Mouse (Mus musculus): ENCODE measurements around the gene Tmem43. TPM values are rescaled to one million over a fixed set of nuclear protein-coding genes. Genes with fewer than 3 reads are reported as not detected.

Gene Tmem43
- polyA plus RNA-seq, 1 experiment from 2014 or later = 52.7 TPM

DNA sequence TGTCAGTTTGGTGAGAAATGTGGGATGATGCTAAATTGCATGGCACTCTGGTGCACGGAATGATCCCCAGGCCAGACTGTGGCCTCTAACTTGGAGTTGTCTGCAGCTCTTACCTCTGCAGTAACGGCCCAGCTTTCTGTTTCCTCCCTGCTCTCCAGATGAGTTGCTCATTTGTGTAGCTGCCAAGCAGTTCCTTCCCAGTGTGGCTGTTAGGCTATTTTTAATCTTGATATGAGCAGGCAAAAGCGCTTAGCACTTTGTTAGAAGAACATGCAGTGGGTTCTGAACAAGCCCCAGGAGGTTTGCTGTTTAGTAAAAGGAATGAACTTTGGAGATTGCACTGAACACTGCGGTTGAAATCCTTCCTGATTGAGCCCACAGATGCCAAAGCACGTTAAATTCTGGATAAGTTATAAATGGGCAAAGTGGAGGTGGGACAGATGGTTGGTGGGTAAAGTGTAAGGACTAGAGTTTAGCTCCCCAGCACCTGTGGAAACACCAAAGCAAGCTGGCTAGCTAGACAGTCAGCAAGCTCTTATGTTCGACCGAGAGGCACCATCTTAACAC lies 45.0 kb downstream of the Tmem43 start:
- Histone ChIP-seq H3K4me3 (ENCODE audit: low read depth, low read length) (no peak overlapping the region), H3K27ac (ENCODE audit: low read length) (no peak overlapping the region), H3K4me2 (replicated peaks; ENCODE audit: low read depth, low read length) (no peak overlapping the region), H3K4me1 (ENCODE audit: control insufficient read depth, insufficient read depth, low read length) (peaks cover 11% of the 10 kb centered on the region), H3K36me3 (ENCODE audit: control insufficient read depth, insufficient read depth, low read length) (peaks cover 53% of the 10 kb centered on the region), H3K27me3 (ENCODE audit: control insufficient read depth, insufficient read depth, low read length) (no peaks in the 10 kb centered on the region), H3K9me3 (ENCODE audit: control insufficient read depth, low read depth, low read length) (no peaks in the 10 kb centered on the region), H3K9ac (replicated peaks; ENCODE audit: low read depth, low read length) (no peak overlapping the region)
- ATAC-seq (ENCODE audit: insufficient number of reproducible peaks, insufficient read depth, low FRiP score, low read depth) = no peak
- WGBS = 91% methylated on average over 7 of the region's 7 CpGs

DNA sequence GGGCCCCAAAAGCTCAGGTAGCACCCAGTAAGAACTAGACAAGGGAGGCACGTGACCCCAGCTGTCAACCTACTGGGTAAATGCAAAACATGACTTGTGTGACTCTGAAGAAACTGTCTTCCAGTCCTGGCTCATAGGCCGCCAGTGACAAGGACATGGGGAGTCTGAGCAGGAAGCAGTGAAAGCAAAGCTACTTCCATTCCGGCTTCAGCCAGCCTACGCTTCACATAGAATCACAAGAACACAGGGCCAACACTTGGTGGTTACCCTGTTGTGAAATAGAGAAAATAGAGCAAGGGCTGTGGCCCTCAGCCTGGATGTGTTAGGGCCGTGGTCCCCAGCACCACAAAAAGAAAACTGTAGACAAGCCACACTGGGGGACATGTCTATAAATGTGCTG lies 49.3 kb downstream of the Tmem43 start:
- Histone ChIP-seq H3K9me3 (ENCODE audit: control insufficient read depth, low read depth, low read length) (no peaks in the 10 kb centered on the region), H3K4me2 (replicated peaks; ENCODE audit: low read depth, low read length) (no peak overlapping the region), H3K9ac (replicated peaks; ENCODE audit: low read depth, low read length) (no peak overlapping the region), H3K27ac (ENCODE audit: low read length) (no peak overlapping the region), H3K27me3 (ENCODE audit: control insufficient read depth, insufficient read depth, low read length) (no peaks in the 10 kb centered on the region), H3K4me3 (ENCODE audit: low read depth, low read length) (no peak overlapping the region), H3K4me1 (ENCODE audit: control insufficient read depth, insufficient read depth, low read length) (no peaks in the 10 kb centered on the region), H3K36me3 (ENCODE audit: control insufficient read depth, insufficient read depth, low read length) (peaks cover 54% of the 10 kb centered on the region)
- 97% methylated on average over 5 of the region's 5 CpGs for WGBS
- no peak for ATAC-seq (ENCODE audit: insufficient number of reproducible peaks, insufficient read depth, low FRiP score, low read depth)

DNA sequence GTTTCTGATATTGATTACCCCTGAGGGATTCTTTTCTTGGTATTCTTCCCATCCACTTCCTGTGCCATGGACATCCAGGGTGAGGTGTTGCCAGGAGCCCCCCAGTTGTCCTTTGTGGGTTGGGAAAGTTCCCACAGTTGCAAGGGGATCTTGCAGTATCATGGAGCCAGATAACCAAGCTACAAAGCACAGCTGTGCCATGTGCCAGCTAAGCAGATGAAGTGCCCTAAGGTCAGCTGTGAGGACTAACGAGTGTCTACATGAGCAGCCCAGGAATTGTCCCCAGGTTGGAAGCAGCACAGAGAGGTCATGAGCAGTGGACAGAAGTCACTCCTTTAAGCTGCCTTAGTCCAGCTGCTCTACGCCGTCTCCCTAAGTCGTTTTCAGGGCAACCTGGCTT lies 52.0 kb downstream of the Tmem43 start:
- Histone ChIP-seq H3K9ac (replicated peaks; ENCODE audit: low read depth, low read length) (no peak overlapping the region), H3K4me2 (replicated peaks; ENCODE audit: low read depth, low read length) (no peak overlapping the region), H3K27ac (ENCODE audit: low read length) (no peak overlapping the region), H3K27me3 (ENCODE audit: control insufficient read depth, insufficient read depth, low read length) (no peaks in the 10 kb centered on the region), H3K9me3 (ENCODE audit: control insufficient read depth, low read depth, low read length) (no peaks in the 10 kb centered on the region), H3K4me3 (ENCODE audit: low read depth, low read length) (no peak overlapping the region), H3K36me3 (ENCODE audit: control insufficient read depth, insufficient read depth, low read length) (peaks cover 32% of the 10 kb centered on the region), H3K4me1 (ENCODE audit: control insufficient read depth, insufficient read depth, low read length) (no peaks in the 10 kb centered on the region)
- WGBS = 80% methylated on average over 4 of the region's 4 CpGs
- ATAC-seq (ENCODE audit: insufficient number of reproducible peaks, insufficient read depth, low FRiP score, low read depth) = no peak

DNA sequence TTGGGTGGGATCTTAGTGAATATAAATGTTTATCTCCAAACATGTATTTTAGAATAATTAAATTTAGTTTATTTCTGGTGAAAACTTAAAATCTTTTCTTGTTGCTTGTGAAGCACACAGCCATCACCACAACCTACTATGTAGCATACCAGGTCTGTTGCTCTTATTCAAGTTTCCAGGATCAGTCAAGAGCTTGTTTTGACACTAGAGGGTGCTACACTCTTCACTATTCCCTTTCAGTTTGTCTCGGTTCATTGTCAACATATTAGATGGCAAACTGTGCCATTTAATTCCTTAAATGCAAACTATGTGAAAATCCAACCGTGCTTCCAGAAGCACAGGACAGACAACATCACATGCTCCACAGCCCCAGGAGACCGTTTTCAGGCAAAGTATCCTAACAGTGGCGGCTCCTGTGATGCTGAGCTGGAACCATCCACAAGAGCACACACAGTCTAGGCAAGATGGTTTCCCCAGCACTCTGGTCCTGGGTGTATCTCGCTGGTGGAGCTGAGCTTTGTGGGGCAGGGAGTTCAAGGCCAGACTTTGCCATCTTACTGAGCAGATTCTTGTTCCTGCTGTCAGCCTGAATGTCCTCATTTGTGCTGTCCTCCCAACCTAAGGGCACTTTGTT lies 53.8 kb downstream of the Tmem43 start:
- Histone ChIP-seq H3K27me3 (ENCODE audit: control insufficient read depth, insufficient read depth, low read length) (no peaks in the 10 kb centered on the region), H3K36me3 (ENCODE audit: control insufficient read depth, insufficient read depth, low read length) (peaks cover 15% of the 10 kb centered on the region), H3K9me3 (ENCODE audit: control insufficient read depth, low read depth, low read length) (no peaks in the 10 kb centered on the region), H3K4me1 (ENCODE audit: control insufficient read depth, insufficient read depth, low read length) (peaks cover under 1% of the 10 kb centered on the region; the same call in 1 of the 2 replicates), H3K9ac (replicated peaks; ENCODE audit: low read depth, low read length) (no peak overlapping the region), H3K27ac (ENCODE audit: low read length) (no peak overlapping the region), H3K4me2 (replicated peaks; ENCODE audit: low read depth, low read length) (no peak overlapping the region), H3K4me3 (ENCODE audit: low read depth, low read length) (no peak overlapping the region)
- 46% methylated on average over 5 of the region's 5 CpGs for WGBS
- no peak for ATAC-seq (ENCODE audit: insufficient number of reproducible peaks, insufficient read depth, low FRiP score, low read depth)

DNA sequence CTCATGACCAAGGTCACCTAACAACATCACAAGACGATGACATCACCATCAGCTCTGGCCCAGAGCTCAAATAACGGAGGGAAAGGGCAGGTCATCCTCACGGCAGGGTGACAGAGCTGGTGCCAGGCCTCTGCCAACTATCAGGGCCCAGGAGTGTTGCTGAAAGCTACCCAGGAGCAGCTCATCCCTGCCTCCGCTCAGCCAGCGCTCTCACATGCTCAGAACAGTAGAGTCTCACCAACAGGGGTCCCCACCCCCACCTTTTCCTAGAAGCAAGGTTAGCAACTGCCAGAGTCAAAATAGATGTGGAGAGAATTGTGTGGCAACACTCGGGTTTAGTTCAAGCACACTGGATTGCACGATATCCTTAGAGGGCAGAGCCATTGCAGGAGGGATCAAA lies 54.8 kb downstream of the Tmem43 start:
- H3K4me1 ChIP-seq (ENCODE audit: control insufficient read depth, insufficient read depth, low read length) = peaks cover 6% of the 10 kb centered on the region; the same call in 1 of the 2 replicates
- 74% methylated on average over 7 of the region's 7 CpGs for WGBS
- peaks cover 7% of the 10 kb centered on the region for H3K36me3 ChIP-seq (ENCODE audit: control insufficient read depth, insufficient read depth, low read length)
- ATAC-seq (ENCODE audit: insufficient number of reproducible peaks, insufficient read depth, low FRiP score, low read depth) = no peak
- H3K9ac ChIP-seq (replicated peaks; ENCODE audit: low read depth, low read length) = no peak overlapping the region
- H3K27ac ChIP-seq (ENCODE audit: low read length) = no peak overlapping the region
- no peak overlapping the region for H3K4me3 ChIP-seq (ENCODE audit: low read depth, low read length)
- no peaks in the 10 kb centered on the region for H3K9me3 ChIP-seq (ENCODE audit: control insufficient read depth, low read depth, low read length)
- no peak overlapping the region for H3K4me2 ChIP-seq (replicated peaks; ENCODE audit: low read depth, low read length)
- H3K27me3 ChIP-seq (ENCODE audit: control insufficient read depth, insufficient read depth, low read length) = no peaks in the 10 kb centered on the region

DNA sequence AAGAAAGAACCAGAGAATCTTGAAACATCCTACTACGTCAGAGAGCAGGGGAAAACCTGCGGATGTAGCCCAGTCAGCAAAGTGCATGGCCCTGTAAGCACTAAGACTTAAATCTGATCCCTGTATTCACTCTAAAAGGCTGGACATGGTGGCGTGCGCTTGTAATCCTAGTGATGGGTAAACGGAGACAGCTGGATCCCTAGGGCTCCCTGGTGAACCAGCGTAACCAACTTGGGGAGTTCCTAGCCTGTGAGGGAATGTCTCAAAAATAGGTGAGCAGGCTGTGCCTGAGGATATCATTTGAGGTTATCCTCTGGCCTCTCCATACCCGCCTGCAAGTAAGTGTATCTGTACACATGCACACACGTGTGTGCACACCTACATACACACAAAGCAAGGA lies 57.2 kb downstream of the Tmem43 start:
- H3K27ac ChIP-seq (ENCODE audit: low read length) = no peak overlapping the region
- H3K9me3 ChIP-seq (ENCODE audit: control insufficient read depth, low read depth, low read length) = no peaks in the 10 kb centered on the region
- H3K4me3 ChIP-seq (ENCODE audit: low read depth, low read length) = no peak overlapping the region
- no peaks in the 10 kb centered on the region for H3K27me3 ChIP-seq (ENCODE audit: control insufficient read depth, insufficient read depth, low read length)
- H3K4me1 ChIP-seq (ENCODE audit: control insufficient read depth, insufficient read depth, low read length) = peaks cover 9% of the 10 kb centered on the region; the same call in 1 of the 2 replicates
- 88% methylated on average over 8 of the region's 8 CpGs for WGBS
- no peak for ATAC-seq (ENCODE audit: insufficient number of reproducible peaks, insufficient read depth, low FRiP score, low read depth)
- H3K4me2 ChIP-seq (replicated peaks; ENCODE audit: low read depth, low read length) = no peak overlapping the region
- no peaks in the 10 kb centered on the region; the same call in 1 of the 2 replicates for H3K36me3 ChIP-seq (ENCODE audit: control insufficient read depth, insufficient read depth, low read length)
- no peak overlapping the region for H3K9ac ChIP-seq (replicated peaks; ENCODE audit: low read depth, low read length)

DNA sequence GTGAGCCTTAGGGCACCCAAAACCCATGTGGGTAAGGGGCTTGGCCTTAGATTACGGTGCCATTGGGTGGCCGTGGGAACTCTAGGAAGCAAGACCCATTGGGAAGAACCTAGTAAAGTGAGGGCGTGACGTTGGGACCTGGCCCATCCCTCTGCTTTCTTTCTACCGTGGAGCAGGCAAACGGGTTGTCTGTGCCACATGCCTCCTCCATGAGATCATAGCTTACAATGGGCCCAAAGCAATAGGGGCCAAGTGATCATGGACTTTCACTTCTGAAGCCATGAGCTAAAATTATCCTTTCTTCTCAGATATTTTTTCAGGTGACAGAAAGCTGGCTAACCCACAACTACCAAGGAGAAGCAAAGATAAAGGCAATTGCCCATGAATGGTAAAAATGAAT lies 57.8 kb downstream of the Tmem43 start:
- no peak overlapping the region for H3K9ac ChIP-seq (replicated peaks; ENCODE audit: low read depth, low read length)
- no peaks in the 10 kb centered on the region for H3K9me3 ChIP-seq (ENCODE audit: control insufficient read depth, low read depth, low read length)
- H3K4me3 ChIP-seq (ENCODE audit: low read depth, low read length) = no peak overlapping the region
- no peak for ATAC-seq (ENCODE audit: insufficient number of reproducible peaks, insufficient read depth, low FRiP score, low read depth)
- no peaks in the 10 kb centered on the region for H3K27me3 ChIP-seq (ENCODE audit: control insufficient read depth, insufficient read depth, low read length)
- no peak overlapping the region for H3K27ac ChIP-seq (ENCODE audit: low read length)
- peaks cover 9% of the 10 kb centered on the region; the same call in 1 of the 2 replicates for H3K4me1 ChIP-seq (ENCODE audit: control insufficient read depth, insufficient read depth, low read length)
- H3K36me3 ChIP-seq (ENCODE audit: control insufficient read depth, insufficient read depth, low read length) = no peaks in the 10 kb centered on the region; the same call in 1 of the 2 replicates
- 70% methylated on average over 6 of the region's 6 CpGs for WGBS
- H3K4me2 ChIP-seq (replicated peaks; ENCODE audit: low read depth, low read length) = no peak overlapping the region

DNA sequence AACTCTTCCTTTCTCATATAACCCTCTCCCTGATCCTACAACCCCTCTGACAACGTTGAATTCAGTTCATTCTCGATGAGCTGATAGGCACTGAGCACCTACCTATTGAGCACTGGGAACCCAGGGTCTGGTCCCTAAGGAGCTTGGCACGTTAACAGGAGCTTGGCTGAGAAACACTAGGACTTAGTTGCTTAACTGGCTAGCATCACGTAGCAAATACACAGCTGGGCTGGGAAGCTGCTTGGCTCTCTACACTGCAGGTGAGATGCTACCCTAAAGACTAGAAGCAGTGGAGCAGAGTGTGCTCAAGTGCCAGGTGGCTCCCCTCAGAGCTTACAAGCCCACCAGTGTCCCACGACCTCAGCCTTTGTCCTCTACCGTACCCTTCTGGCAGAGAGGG lies 59.2 kb downstream of the Tmem43 start:
- Histone ChIP-seq H3K9me3 (ENCODE audit: control insufficient read depth, low read depth, low read length) (no peaks in the 10 kb centered on the region), H3K27me3 (ENCODE audit: control insufficient read depth, insufficient read depth, low read length) (no peaks in the 10 kb centered on the region), H3K27ac (ENCODE audit: low read length) (no peak overlapping the region), H3K4me1 (ENCODE audit: control insufficient read depth, insufficient read depth, low read length) (peaks cover 9% of the 10 kb centered on the region; the same call in 1 of the 2 replicates), H3K4me3 (ENCODE audit: low read depth, low read length) (no peak overlapping the region), H3K9ac (replicated peaks; ENCODE audit: low read depth, low read length) (no peak overlapping the region), H3K36me3 (ENCODE audit: control insufficient read depth, insufficient read depth, low read length) (no peaks in the 10 kb centered on the region; the same call in 1 of the 2 replicates), H3K4me2 (replicated peaks; ENCODE audit: low read depth, low read length) (no peak overlapping the region)
- ATAC-seq (ENCODE audit: insufficient number of reproducible peaks, insufficient read depth, low FRiP score, low read depth) = no peak
- 41% methylated on average over 6 of the region's 6 CpGs for WGBS
